Mouse (Mus musculus) embryonic facial prominence, embryonic 12.5 days (tissue): ENCODE results near the gene Zmym6. TPM values are rescaled to one million over a fixed set of nuclear protein-coding genes. Genes with fewer than 3 reads are reported as not detected.
A peak's percentile ranks its signal among the peaks of the same experiment; 100 is the strongest.

ENCODE experiments used
- ATAC-seq: fragments of 200-750 bp; cut with Nextera tagmentation; 2 replicates; pipeline ENCODE4 v1.8.0; 2017; ENCODE audit not compliant: insufficient number of reproducible peaks, insufficient read depth, low FRiP score, low TSS enrichment
- H3K27ac ChIP-seq: fragments of 300-500 bp; sonication (generic); 2 replicates; pipeline ENCODE4 v1.5.1; 2016; ENCODE audit warnings: mild to moderate bottlenecking
- H3K27me3 ChIP-seq: fragments of 300-500 bp; sonication (generic); 2 replicates; pipeline ENCODE4 v1.6.1; 2016; ENCODE audit warnings: mild to moderate bottlenecking, moderate library complexity
- H3K36me3 ChIP-seq: fragments of 300-500 bp; sonication (generic); 2 replicates; pipeline ENCODE4 v1.6.1; 2016; ENCODE audit warnings: mild to moderate bottlenecking
- H3K4me1 ChIP-seq: fragments of 300-500 bp; sonication (generic); 2 replicates; pipeline ENCODE4 v1.6.1; 2016
- H3K4me2 ChIP-seq: fragments of 300-500 bp; sonication (generic); replicated peaks from 2 replicates; pipeline ENCODE4 v1.6.1; 2016; ENCODE audit warnings: mild to moderate bottlenecking, moderate library complexity
- H3K4me3 ChIP-seq: fragments of 300-500 bp; sonication (generic); 2 replicates; pipeline ENCODE4 v1.5.1; 2016; ENCODE audit warnings: mild to moderate bottlenecking
- H3K9ac ChIP-seq: fragments of 300-500 bp; sonication (generic); 2 replicates; pipeline ENCODE4 v1.6.1; 2016; ENCODE audit warnings: mild to moderate bottlenecking, moderate library complexity
- H3K9me3 ChIP-seq: fragments of 300-500 bp; sonication (generic); 2 replicates; pipeline ENCODE4 v1.6.1; 2016; ENCODE audit warnings: mild to moderate bottlenecking, moderate library complexity
- WGBS: fragments of 180-500 bp; shearing (Covaris S2); methylation state at CpG from one replicate; pipeline ENCODE4 v1.1.7; 2016; 5-methylcytosine and 5-hydroxymethylcytosine counted together
- polyA plus RNA-seq: library from polyadenylated mRNA; unstranded; fragments of >200 nt; fragmentation: Nextera tagmentation; extraction: Ambion mirVana; gene quantifications from 2 replicates; pipeline ENCODE4 v1.2.1, GENCODE M21; 2016

The Zmym6 gene
- 35.2 and 36.0 TPM in 2 replicates for polyA plus RNA-seq

GRCm38 (mm10) chr4:127076875-127077548 is at the start of gene Zmym6:
Gene Zmym6, plus strand, starts transcription at chr4:127077383.
- Histone ChIP-seq H3K4me2 (peak within 1 kb of the TSS; percentile 60), H3K27ac (peak within 1 kb of the TSS; percentile 84), H3K9ac (peak within 1 kb of the TSS; percentile 67), H3K27me3 (no peaks in the 10 kb centered on the region), H3K4me1 (0 out of 2 replicates have a peak, but pooled peaks cover 3% of the 10 kb centered on the region), H3K4me3 (peak within 1 kb of the TSS; percentile 61), H3K36me3 (no peaks in the 10 kb centered on the region), H3K9me3 (no peaks in the 10 kb centered on the region)
- whole genome bisulfite sequencing = under 1% methylated on average over 46 of the region's 46 CpGs
- ATAC-seq = peak; percentile 94

GRCm38 (mm10) chr4:127037158-127037557 is 40.0 kb upstream of the Zmym6 start:
- Histone ChIP-seq H3K4me3 (no peak overlapping the region), H3K36me3 (peaks cover 71% of the 10 kb centered on the region), H3K27ac (no peak overlapping the region), H3K27me3 (no peaks in the 10 kb centered on the region), H3K4me1 (0 out of 2 replicates have a peak, but pooled peaks cover 2% of the 10 kb centered on the region), H3K9me3 (no peaks in the 10 kb centered on the region), H3K4me2 (no peak overlapping the region), H3K9ac (no peak overlapping the region)
- ATAC-seq = no peak
- WGBS = 94% methylated on average over 3 of the region's 3 CpGs

DNA sequence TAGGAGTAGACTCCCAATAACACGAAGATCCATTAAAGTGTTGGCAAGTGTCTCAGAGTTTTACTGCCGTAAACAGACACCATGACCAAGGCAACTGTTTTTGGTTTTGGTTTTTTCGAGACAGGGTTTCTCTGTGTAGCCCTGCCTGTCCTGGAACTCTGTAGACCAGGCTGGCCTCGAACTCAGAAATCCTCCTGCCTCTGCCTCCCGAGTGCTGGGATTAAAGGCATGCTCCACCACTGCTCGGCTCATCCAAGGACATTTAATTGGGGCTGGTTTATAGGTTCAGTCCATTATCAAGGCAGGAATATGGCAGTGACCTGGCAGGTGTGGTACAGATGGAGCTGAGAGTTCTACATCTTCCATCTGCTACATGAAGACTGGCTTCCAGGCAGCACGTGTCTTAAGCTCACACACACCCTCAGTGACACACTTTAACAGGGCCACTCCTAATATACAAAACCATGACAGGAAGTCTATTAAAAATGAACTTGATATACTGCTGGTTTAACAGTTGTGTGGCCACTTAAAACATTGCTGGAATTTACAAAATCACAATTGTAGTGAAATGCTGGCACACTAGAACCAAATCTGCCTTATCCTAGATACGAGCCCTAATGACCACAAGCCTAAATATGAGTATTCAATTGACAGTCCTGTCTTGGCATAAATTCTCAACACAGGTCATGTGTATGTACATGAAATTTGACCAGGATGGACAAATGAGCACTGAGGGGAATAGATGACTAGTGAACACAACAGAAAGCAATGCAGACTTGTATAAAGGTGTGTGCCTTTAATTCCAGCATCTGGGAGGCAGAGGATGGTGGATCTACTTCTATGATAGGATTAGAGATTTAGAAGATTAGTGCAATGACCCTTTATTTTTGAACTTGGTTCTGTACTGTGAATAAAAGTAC is 39.0 kb upstream of the Zmym6 start:
- Histone ChIP-seq H3K27me3 (no peaks in the 10 kb centered on the region), H3K27ac (no peak overlapping the region), H3K36me3 (peaks cover 60% of the 10 kb centered on the region), H3K4me1 (0 out of 2 replicates have a peak, but pooled peaks cover 2% of the 10 kb centered on the region), H3K9ac (no peak overlapping the region), H3K4me3 (no peak overlapping the region), H3K9me3 (no peaks in the 10 kb centered on the region), H3K4me2 (no peak overlapping the region)
- 86% methylated on average over 8 of the region's 8 CpGs for WGBS
- no peak for ATAC-seq

DNA sequence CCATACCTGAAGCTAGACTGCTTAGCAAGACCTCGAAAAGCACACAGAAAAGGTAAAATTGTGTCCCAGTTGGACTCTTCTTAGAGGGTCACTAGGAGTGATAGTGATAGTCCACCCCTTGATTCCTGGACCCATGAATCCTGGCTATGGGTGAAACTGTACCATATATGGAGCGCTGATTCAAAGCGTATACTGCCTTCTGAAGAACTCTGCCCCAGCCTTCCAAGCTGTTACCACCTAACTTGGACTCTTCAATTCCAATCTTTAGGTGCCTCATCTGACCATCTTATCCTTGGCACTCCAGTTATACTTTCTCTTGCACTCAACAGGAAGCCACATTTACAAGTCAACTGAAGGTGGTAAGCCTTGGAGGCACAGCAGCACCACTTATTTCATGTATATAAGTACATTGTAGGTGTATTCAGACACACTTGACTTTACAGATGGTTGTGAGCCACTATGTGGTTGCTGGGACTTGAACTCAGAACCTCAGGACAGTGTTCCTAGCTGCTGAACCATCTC is 38.3 kb upstream of the Zmym6 start:
- peaks cover 59% of the 10 kb centered on the region for H3K36me3 ChIP-seq

GRCm38 (mm10) chr4:127039871-127040483 is 37.2 kb upstream of the Zmym6 start:
- WGBS = 59% methylated on average over 3 of the region's 3 CpGs
- Histone ChIP-seq H3K4me3 (no peak overlapping the region), H3K9me3 (no peaks in the 10 kb centered on the region), H3K4me1 (no peaks in the 10 kb centered on the region), H3K9ac (no peak overlapping the region), H3K36me3 (peaks cover 56% of the 10 kb centered on the region), H3K27me3 (no peaks in the 10 kb centered on the region), H3K27ac (no peak overlapping the region), H3K4me2 (no peak overlapping the region)
- no peak for ATAC-seq

More for the DNA sequence above, 38.3 kb upstream of the Zmym6 start:
- no peak overlapping the region for H3K4me3 ChIP-seq
- no peak overlapping the region for H3K9ac ChIP-seq
- H3K4me1 ChIP-seq = 0 out of 2 replicates have a peak, but pooled peaks cover 2% of the 10 kb centered on the region
- no peak for ATAC-seq
- H3K27me3 ChIP-seq = no peaks in the 10 kb centered on the region
- 93% methylated on average over 3 of the region's 3 CpGs for WGBS
- no peaks in the 10 kb centered on the region for H3K9me3 ChIP-seq
- H3K4me2 ChIP-seq = no peak overlapping the region
- H3K27ac ChIP-seq = no peak overlapping the region

DNA sequence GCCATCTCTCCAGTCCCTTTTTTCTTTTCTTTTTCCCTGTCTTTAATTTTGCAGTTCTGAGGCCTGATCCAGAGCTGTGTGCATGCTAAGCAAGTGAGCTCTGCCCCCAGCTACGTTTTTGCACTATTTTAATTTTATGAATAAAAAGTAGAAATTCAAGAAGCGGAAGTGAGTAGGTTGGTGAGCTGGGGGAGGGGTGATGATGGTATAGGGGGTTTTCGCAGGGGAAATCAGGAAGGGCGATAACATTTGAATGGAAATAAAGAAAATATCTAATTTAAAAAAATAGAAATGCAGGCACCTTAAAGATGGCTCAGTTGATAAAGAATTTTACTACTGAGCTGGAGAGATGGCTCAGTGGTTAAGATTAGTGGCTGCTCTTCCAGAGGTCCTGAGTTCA is 33.6 kb upstream of the Zmym6 start:
- no peaks in the 10 kb centered on the region for H3K27me3 ChIP-seq
- no peak for ATAC-seq
- WGBS = 86% methylated on average over 4 of the region's 4 CpGs
- no peak overlapping the region for H3K4me3 ChIP-seq
- no peak overlapping the region for H3K4me2 ChIP-seq
- no peak overlapping the region for H3K27ac ChIP-seq
- no peaks in the 10 kb centered on the region for H3K9me3 ChIP-seq
- H3K36me3 ChIP-seq = peaks cover 44% of the 10 kb centered on the region
- no peak overlapping the region for H3K9ac ChIP-seq
- no peaks in the 10 kb centered on the region for H3K4me1 ChIP-seq

DNA sequence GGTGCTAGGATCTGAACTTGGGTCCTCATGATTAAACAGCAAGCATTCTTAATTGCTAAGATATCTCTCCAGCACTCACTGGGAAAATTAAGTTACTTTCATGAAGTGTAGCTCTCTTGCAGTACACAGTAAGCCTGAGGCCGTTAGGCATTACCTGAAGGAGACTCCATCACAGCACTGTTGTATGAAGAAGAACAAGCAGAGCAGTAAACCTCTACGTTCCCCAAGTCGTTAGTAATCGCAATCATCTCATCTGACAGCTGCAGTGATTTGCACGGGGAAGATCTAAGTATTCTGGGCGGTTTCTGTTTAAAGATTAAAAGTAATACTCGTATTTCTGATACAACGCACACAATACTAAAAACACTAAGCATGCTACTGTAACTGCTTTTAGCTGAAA is 26.1 kb upstream of the Zmym6 start:
- peaks cover 62% of the 10 kb centered on the region for H3K36me3 ChIP-seq

DNA sequence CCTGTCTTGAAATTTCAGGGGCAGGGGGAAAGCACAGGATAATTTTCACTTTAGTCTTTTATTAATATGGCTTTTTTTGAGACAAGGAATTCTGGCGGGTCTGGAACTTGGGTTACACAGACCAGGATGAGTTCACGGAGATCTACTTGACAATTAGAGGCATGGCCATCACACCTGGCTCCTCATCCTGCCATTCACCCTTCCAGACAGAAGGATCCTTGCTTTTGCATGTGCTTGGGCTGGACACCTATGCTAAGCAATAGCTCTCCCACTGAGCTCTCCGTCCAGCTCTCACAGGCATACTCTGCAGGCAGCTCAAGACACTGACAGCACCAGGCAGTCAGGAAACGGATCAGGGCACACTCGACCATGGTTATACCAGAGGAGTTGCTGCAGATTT is 24.1 kb upstream of the Zmym6 start:
- Histone ChIP-seq H3K36me3 (peaks cover 64% of the 10 kb centered on the region), H3K4me3 (no peak overlapping the region), H3K27me3 (no peaks in the 10 kb centered on the region), H3K4me1 (no peaks in the 10 kb centered on the region), H3K4me2 (no peak overlapping the region), H3K9me3 (no peaks in the 10 kb centered on the region), H3K27ac (no peak overlapping the region), H3K9ac (no peak overlapping the region)
- WGBS = 89% methylated on average over 5 of the region's 5 CpGs
- no peak for ATAC-seq

More for the DNA sequence above, 26.1 kb upstream of the Zmym6 start:
- WGBS = 92% methylated on average over 8 of the region's 8 CpGs
- no peaks in the 10 kb centered on the region for H3K9me3 ChIP-seq
- no peaks in the 10 kb centered on the region for H3K4me1 ChIP-seq
- no peak overlapping the region for H3K4me2 ChIP-seq
- ATAC-seq = no peak
- no peaks in the 10 kb centered on the region for H3K27me3 ChIP-seq
- no peak overlapping the region for H3K4me3 ChIP-seq
- H3K27ac ChIP-seq = no peak overlapping the region
- H3K9ac ChIP-seq = no peak overlapping the region

GRCm38 (mm10) chr4:127054522-127055198 is 22.5 kb upstream of the Zmym6 start:
- H3K36me3 ChIP-seq = peaks cover 58% of the 10 kb centered on the region
- no peak overlapping the region for H3K9ac ChIP-seq
- H3K4me2 ChIP-seq = no peak overlapping the region
- H3K4me3 ChIP-seq = no peak overlapping the region
- H3K27me3 ChIP-seq = no peaks in the 10 kb centered on the region
- no peak overlapping the region for H3K27ac ChIP-seq
- WGBS = 80% methylated on average over 7 of the region's 7 CpGs
- H3K9me3 ChIP-seq = no peaks in the 10 kb centered on the region
- ATAC-seq = no peak
- no peaks in the 10 kb centered on the region for H3K4me1 ChIP-seq

GRCm38 (mm10) chr4:127060585-127061290 is 16.4 kb upstream of the Zmym6 start, which contains the start of gene Zmym1:
Gene Zmym1, minus strand, starts transcription at chr4:127061152.
- ATAC-seq = peak; percentile 95
- Histone ChIP-seq H3K27me3 (no peaks in the 10 kb centered on the region), H3K9me3 (no peaks in the 10 kb centered on the region), H3K9ac (peak within 1 kb of the TSS; percentile 81), H3K4me2 (peak within 1 kb of the TSS; percentile 82), H3K27ac (peak within 1 kb of the TSS; percentile 54; the same call in 1 of the 2 replicates), H3K4me1 (no peaks in the 10 kb centered on the region), H3K36me3 (peaks cover 19% of the 10 kb centered on the region), H3K4me3 (peak within 1 kb of the TSS; percentile 74)
- 1% methylated on average over 38 of the region's 38 CpGs for WGBS
